Mouse (Mus musculus) MEL (cell line): Measurements from ENCODE around the gene H2afv. TPM values are rescaled to one million over a fixed set of nuclear protein-coding genes. Genes with fewer than 3 reads are reported as not detected.

Source experiments
- DNase-seq: peaks from one replicate; pipeline ENCODE4 v3.0.0; 2011; ENCODE audit warnings: low read depth, low spot score
- H3K27ac ChIP-seq: 2 replicates; pipeline ENCODE4 v1.5.1; 2012; ENCODE audit warnings: low read depth, mild to moderate bottlenecking, control low read depth, low read length, moderate library complexity; ENCODE audit not compliant: control insufficient read depth
- H3K27me3 ChIP-seq, 2 experiments: fragments of 150-350 bp in 1 of 2; sonication (generic) in 1 of 2; 2 replicates each; pipeline ENCODE4 v1.6.1; 2012; ENCODE audit warnings: low read length in 2 of 2, mild to moderate bottlenecking in 2 of 2, improper control_type of control experiment in 1 of 2, moderate library complexity in 1 of 2; ENCODE audit not compliant: insufficient read depth in 2 of 2, control insufficient read depth in 1 of 2
- H3K36me3 ChIP-seq, 2 experiments: 2 replicates each; pipeline ENCODE4 v1.6.1; 2012 to 2014; ENCODE audit warnings: low read length in 2 of 2, improper control_type of control experiment in 1 of 2, inconsistent platforms in 1 of 2, mild to moderate bottlenecking in 1 of 2; ENCODE audit not compliant: insufficient read depth in 2 of 2, control insufficient read depth in 1 of 2
- H3K4me1 ChIP-seq, 2 experiments: fragments of 150-350 bp in 1 of 2; sonication (generic) in 1 of 2; 2 replicates each; pipeline ENCODE4 v1.6.1; 2012; ENCODE audit warnings: low read length in 2 of 2, improper control_type of control experiment in 1 of 2, mild to moderate bottlenecking in 1 of 2; ENCODE audit not compliant: insufficient read depth in 2 of 2, control insufficient read depth in 1 of 2
- H3K4me3 ChIP-seq, 2 experiments: fragments of 150-350 bp in 1 of 2; sonication (generic) in 1 of 2; 2 replicates each; pipeline ENCODE4 v1.5.1; 2012; ENCODE audit warnings: low read depth in 2 of 2, low read length in 2 of 2, mild to moderate bottlenecking in 2 of 2, moderate library complexity in 2 of 2, control low read depth in 1 of 2, improper control_type of control experiment in 1 of 2; ENCODE audit not compliant: control insufficient read depth in 1 of 2, insufficient read depth in 1 of 2
- H3K79me2 ChIP-seq: 2 replicates; pipeline ENCODE4 v1.6.1; 2012; ENCODE audit warnings: mild to moderate bottlenecking, low read length, moderate library complexity; ENCODE audit not compliant: control insufficient read depth, poor library complexity, insufficient read depth
- H3K9ac ChIP-seq: 2 replicates; pipeline ENCODE4 v1.6.1; 2012; ENCODE audit warnings: low read depth, mild to moderate bottlenecking, control low read depth, low read length, moderate library complexity; ENCODE audit not compliant: control insufficient read depth, poor library complexity, severe bottlenecking
- H3K9me3 ChIP-seq: fragments of 150-350 bp; sonication (generic); replicated peaks from 2 replicates; pipeline ENCODE4 v1.6.1; 2012; ENCODE audit warnings: mild to moderate bottlenecking, low read length, improper control_type of control experiment, moderate library complexity; ENCODE audit not compliant: insufficient read depth
- GABPA ChIP-seq: IDR thresholded peaks from 2 replicates; pipeline ENCODE4 v1.6.1; 2012; ENCODE audit warnings: low read depth, mild to moderate bottlenecking, inconsistent platforms, low read length, improper control_type of control experiment, moderate library complexity
- KAT2A ChIP-seq: conservative IDR thresholded peaks from 2 replicates; pipeline ENCODE4 v1.6.1; 2012; ENCODE audit warnings: low read depth, low read length, improper control_type of control experiment, inconsistent platforms
- MAX ChIP-seq: IDR thresholded peaks from 2 replicates; pipeline ENCODE4 v1.6.1; 2011; ENCODE audit warnings: low read length, improper control_type of control experiment
- MEF2A ChIP-seq: IDR thresholded peaks from 2 replicates; pipeline ENCODE4 v1.6.1; 2014; ENCODE audit warnings: low read depth, mild to moderate bottlenecking, inconsistent platforms, low read length, improper control_type of control experiment; ENCODE audit not compliant: poor library complexity, insufficient replicate concordance, severe bottlenecking; ENCODE audit errors: extremely low read depth
- NRF1 ChIP-seq: IDR thresholded peaks from 2 replicates; pipeline ENCODE4 v1.6.1; 2014; ENCODE audit warnings: low read depth, mild to moderate bottlenecking, inconsistent platforms, low read length, improper control_type of control experiment, moderate library complexity; ENCODE audit not compliant: poor library complexity, insufficient read depth, severe bottlenecking
- POLR2AphosphoS2 ChIP-seq: IDR thresholded peaks from 2 replicates; pipeline ENCODE4 v1.6.1; 2011; ENCODE audit warnings: low read length, improper control_type of control experiment
- SIN3A ChIP-seq: IDR thresholded peaks from 2 replicates; pipeline ENCODE4 v1.6.1; 2012; ENCODE audit warnings: low read length, improper control_type of control experiment, inconsistent platforms
- SMC3 ChIP-seq: IDR thresholded peaks from 2 replicates; pipeline ENCODE4 v1.6.1; 2011; ENCODE audit warnings: low read depth, low read length, improper control_type of control experiment
- TBP ChIP-seq: IDR thresholded peaks from 2 replicates; pipeline ENCODE4 v1.8.0; 2011; ENCODE audit warnings: low read depth, low read length, improper control_type of control experiment
- UBTF ChIP-seq: IDR thresholded peaks from 2 replicates; pipeline ENCODE4 v1.6.1; 2012; ENCODE audit warnings: low read depth, mild to moderate bottlenecking, inconsistent platforms, low read length, improper control_type of control experiment, moderate library complexity, borderline replicate concordance; ENCODE audit not compliant: insufficient read depth
- ZC3H11A ChIP-seq: IDR thresholded peaks from 2 replicates; pipeline ENCODE4 v1.6.1; 2012; ENCODE audit warnings: low read depth, mild to moderate bottlenecking, inconsistent platforms, low read length, improper control_type of control experiment
- ZMIZ1 ChIP-seq: IDR thresholded peaks from 2 replicates; pipeline ENCODE4 v1.6.1; 2012; ENCODE audit warnings: low read depth, mild to moderate bottlenecking, inconsistent platforms, low read length, improper control_type of control experiment, moderate library complexity
- ZNF384 ChIP-seq: IDR thresholded peaks from 2 replicates; pipeline ENCODE4 v1.6.1; 2012; ENCODE audit warnings: low read depth, mild to moderate bottlenecking, inconsistent platforms, low read length, improper control_type of control experiment
- polyA plus RNA-seq, 2 experiments: library from polyadenylated mRNA; stranded (reverse) in 1 of 2; unstranded in 1 of 2; fragments of >175 nt in 1 of 2; fragments of >200 nt in 1 of 2; gene quantifications; 2 replicates each; pipeline versions ENCODE4 v1.2.1 to v1.2.4; 2012; ENCODE audit warnings: low replicate concordance in 2 of 2, low read depth in 1 of 2; ENCODE audit not compliant: insufficient read length in 2 of 2, insufficient read depth in 1 of 2, missing spikeins in 1 of 2
- total RNA-seq: library from RNA; depleted of rRNA; stranded (reverse); fragments of 300-350 nt; gene quantifications from 2 replicates; pipeline ENCODE4 v1.2.3, GENCODE M21; 2012

The H2afv gene
- total and polyA plus RNA-seq, 3 experiments, result 97.2 to 159 TPM; not detected in 1

- Histone ChIP-seq H3K36me3 (peaks cover 0 to 6% of the 10 kb centered on the region in 2 experiments; a peak in 1 of 4 replicates), H3K4me3 (no peak overlapping the region), H3K4me1 (peaks cover 4 to 7% of the 10 kb centered on the region in 2 experiments; a peak in 3 of 4 replicates), H3K27ac (no peak overlapping the region), H3K79me2 (peaks cover 7% of the 10 kb centered on the region), H3K27me3 (no peaks in the 10 kb centered on the region)
- no peak for DNase-seq
- no peak for TF ChIP-seq MEF2A
- TF ChIP-seq TBP, result no peak
- no peak for TF ChIP-seq ZNF384
- TF ChIP-seq ZC3H11A, result no peak
- TF ChIP-seq SIN3A, result no peak
- TF ChIP-seq KAT2A, result no peak
- TF ChIP-seq ZMIZ1, result no peak
- no peak for TF ChIP-seq GABPA
- TF ChIP-seq MAX, result no peak
- TF ChIP-seq NRF1, result no peak
- TF ChIP-seq UBTF, result no peak
- TF ChIP-seq, all 39 proteins: peak for 0
- no peaks in the 10 kb centered on the region for H3K9me3 ChIP-seq
- H3K9ac ChIP-seq, result no peak overlapping the region
These were observed 34.1 kb downstream of the H2afv start for GRCm38 (mm10) chr11:6410050-6410602.

GRCm38 (mm10) chr11:6407162-6407621, 37.1 kb downstream of the H2afv start:
- H3K27ac ChIP-seq, result no peak overlapping the region
- no peak for DNase-seq
- no peaks in the 10 kb centered on the region for H3K4me1 ChIP-seq
- peak; percentile 77 for TF ChIP-seq POLR2AphosphoS2
- TF ChIP-seq SMC3, result no peak
- no peak overlapping the region for H3K9ac ChIP-seq
- peaks cover 0 to 4% of the 10 kb centered on the region in 2 experiments; a peak in 1 of 4 replicates for H3K36me3 ChIP-seq
- H3K4me3 ChIP-seq, result no peak overlapping the region
- no peaks in the 10 kb centered on the region for H3K27me3 ChIP-seq
- no peaks in the 10 kb centered on the region for H3K9me3 ChIP-seq
- no peaks in the 10 kb centered on the region for H3K79me2 ChIP-seq
